Mouse (Mus musculus): Measurements from ENCODE around the gene D10Wsu102e.
"Not testable (repeated sequence)": the region's sequence is repeated elsewhere in the genome, so short reads cannot be mapped to it uniquely, and the experiment has no call there.

Gene D10Wsu102e

DNA sequence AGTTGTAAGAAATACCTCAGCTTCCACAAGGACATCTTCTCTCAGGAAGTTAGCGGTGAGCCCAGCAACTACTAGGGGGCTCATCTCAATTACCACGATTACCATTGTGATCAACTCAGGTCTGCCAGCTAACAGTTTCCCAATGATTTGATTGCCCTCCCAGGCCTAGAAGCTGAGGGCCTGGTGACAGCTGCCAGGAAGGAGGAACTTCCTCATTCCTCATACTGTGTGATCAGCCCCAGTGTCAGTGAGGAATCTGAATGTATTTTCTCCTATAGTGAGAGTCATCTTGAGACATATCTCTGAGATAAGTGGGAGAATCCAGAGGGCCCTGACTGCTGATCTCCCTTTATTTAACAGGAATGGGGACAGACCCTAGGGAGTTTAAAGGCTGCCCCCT, 37.3 kb downstream of the D10Wsu102e start:
- no peak for DNase-seq

DNA sequence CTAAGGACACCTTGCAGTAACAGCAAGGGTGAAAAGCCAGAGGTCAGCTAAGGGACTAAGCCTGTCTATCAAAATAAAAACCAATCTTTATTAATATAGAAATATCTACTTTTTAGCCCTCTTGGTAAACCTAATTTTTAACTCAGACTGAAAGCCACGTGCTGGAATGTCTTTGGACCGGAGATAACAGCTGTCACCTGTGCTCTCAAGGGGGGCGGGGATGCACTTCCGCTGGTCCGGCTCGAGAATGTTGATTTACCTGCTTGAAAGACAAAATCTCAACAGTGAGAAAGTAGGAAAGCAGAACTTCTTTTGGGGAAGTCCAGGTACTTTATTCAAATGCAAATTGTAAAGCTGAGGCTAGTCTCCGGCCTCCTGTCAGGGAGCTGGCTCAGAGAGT, 40.9 kb downstream of the D10Wsu102e start:
- not testable (repeated sequence) for DNase-seq

DNA sequence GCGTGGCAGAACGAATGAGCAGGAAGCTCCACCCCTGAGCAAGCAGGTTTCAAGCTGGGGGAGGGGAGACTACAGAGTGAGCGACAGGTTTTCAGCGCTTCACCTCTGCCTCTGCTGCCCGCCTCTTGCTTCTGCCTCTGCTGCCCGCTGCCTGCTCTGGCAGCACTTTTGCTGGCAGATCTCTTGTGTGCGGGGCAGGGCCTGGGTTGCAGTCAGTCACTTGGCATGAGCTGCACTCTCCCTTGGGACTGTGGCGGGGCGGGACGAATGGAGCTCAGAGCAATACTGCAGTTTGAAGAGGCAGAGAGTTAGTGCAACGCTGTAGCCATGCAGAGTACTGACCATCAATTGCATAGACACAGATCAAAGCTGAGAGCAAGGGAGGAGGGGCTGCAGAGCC, 45.0 kb downstream of the D10Wsu102e start:
- peak; percentile 22 for DNase-seq

DNA sequence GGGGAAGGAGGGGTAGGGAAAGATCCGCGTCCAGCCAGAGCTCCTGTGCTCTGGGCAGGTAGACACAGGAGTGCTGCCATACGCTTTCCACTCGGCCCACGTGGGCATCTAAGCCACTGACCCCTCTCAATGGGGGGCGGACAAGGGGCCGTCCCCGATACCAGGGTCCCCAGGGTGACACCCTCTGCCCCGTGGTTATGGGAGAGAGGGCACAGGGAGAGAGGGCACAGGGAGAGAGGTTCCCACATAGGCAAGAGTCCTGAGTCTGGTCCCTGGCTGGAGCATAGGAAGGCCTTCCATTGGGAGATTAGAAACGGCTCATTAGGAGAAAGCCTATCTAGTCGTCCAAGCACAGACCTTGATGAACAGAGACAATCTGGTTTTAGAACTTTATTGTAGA, 45.7 kb downstream of the D10Wsu102e start:
- DNase-seq: no peak

DNA sequence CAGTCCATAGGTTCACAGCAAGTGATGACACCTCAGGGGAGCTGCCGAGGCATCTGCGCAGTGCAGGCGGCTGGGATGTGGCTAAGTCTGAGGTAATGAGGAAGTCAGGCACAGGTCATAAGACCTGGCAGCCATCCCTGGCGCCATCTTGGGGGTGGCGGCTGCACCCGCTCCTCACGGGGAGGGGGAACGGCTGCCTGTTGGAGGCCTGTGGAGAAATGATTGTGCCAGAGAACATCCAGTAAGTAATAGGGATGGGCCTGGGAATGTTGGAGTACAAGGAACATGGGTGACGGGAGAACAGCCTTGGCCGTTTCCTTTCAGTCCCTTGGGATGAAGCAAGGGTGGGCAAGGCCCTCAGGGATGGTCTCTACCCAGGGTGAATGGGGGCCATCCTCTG, 47.1 kb downstream of the D10Wsu102e start:
- DNase-seq: no peak

DNA sequence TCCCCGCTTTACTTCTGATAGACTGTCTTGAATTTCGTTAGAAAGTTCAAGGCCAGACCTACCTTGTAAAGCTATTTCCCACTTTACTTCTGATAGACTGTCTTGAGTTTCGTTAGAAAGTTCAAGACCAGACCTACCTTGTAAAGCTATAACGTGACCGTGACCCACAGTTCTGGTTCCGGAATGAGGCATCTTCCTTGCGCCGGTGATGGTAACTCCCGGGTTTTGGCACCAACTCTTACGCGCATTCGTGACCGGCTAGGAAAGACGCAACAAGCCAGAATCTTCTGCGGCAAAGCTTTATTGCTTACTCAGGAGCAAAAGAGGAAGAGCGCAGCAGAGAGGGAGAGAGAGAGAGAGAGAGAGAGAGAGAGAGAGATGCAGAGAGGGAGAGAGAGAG, 58.4 kb downstream of the D10Wsu102e start:
- DNase-seq: not testable (repeated sequence)

DNA sequence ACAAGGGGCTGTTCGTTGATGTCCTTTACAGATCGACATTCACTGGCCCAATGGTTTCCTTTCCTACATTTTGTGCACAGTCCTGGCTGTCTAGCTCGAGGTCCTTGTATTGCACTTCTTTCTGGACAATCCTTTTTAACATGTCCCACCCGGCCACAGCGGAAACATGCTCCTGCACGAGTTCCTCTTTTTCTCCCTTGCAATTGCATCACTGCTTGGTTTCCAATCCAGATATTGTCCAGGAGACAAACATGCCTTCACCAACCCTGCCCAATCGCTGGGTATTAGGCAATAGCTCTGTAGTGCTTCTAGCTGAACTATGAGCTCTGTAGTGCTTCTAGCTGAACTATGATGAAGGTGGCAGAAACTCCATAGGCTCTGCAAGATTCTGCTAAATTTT, 88.6 kb downstream of the D10Wsu102e start:
- no peak for DNase-seq

DNA sequence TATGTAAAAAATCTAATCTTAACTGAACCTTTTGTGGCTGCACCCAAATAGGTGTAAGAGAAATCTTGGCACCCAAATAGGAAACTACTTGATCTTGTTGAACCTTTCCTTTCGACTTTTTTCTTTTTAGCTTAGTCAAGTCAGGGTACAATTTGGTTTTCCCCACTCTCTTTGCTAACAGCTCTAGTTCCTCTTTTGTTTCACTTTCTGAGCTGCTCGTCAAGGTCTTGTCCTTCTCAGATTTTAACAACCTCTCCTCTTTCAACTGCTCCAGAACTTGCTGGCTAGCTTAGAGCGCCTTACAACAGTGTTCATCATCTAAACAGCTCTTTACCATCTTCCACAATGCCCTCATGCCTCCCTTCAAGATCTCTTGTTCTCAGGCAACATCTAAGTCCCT, 97.5 kb downstream of the D10Wsu102e start:
- DNase-seq: no peak

DNA sequence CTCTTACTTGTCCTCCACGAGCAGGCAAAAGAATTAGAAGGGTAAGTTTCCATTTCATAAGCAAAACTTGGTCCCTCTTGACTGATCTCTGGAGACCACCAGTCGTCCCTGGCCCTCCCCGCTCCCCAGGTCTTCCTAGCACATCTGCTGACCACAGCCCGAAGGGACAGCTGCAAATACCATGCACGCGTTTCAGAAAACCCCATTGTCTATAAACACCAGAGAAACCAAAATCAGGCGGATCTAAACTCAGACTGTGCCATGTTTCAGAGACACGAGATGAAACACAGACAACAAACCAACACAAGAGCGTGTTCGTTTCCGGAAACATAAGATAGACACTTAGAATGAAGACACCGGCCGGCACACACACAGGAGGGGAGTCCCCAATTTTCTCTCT, 115.2 kb downstream of the D10Wsu102e start:
- no peak for DNase-seq

DNA sequence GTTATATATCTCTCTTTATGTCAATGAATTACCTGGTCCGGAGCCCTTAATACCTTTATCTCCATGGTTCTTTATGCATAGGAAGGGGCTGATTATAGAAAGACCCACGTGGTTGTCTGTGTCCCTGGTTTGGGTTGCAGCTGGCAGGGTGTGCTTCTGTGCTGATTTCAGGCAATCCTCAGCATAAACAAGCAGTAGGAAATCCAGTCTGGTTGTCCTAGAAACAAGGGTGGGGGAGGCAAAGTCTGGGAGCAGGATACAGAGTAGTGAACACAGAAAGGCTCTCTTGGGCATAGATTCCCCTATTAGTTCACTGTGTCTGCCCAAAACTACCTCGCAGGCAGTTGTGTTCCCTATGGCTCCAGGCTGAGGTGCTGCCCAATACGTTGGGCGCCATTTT, 117.3 kb downstream of the D10Wsu102e start:
- DNase-seq: no peak

DNA sequence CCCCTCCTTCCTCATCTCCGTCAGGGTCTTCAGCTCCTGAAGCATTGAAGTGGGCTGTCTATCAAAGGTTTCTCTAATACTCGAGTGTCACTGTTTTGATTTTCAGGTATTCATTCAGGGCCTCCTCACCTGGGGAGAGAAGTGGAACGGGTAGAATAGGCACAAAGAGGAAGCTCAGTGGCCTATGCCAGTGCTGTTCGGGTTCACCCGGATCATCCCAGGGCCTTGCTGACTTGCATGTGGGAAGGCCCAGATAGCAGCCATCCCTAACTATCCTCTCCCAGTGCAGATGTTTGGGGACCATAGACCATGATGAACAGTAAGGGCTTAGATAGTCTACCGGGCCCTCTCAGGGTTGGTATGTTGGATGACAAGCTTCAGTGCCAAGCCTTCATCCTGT, 130.5 kb downstream of the D10Wsu102e start:
- DNase-seq: no peak

DNA sequence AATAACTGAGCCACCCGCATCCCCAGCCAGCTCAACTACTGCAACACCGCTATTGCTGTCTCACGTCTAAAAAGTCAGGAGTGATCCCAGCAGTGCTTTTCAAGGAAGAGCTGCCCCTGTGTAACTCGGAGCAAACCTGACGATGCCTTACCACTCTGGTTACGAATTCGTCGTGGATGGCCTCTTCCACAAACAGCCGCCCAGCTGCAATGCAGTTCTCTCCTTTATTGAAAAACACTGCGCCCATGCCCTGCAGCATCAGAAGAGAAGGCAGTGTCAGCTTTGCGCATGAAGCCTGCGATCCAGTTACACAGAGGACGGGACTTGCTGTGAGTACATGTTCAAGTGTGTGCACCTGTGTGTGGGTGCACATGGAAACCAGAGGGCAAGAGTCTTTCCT, 137.3 kb downstream of the D10Wsu102e start:
- DNase-seq: no peak

DNA sequence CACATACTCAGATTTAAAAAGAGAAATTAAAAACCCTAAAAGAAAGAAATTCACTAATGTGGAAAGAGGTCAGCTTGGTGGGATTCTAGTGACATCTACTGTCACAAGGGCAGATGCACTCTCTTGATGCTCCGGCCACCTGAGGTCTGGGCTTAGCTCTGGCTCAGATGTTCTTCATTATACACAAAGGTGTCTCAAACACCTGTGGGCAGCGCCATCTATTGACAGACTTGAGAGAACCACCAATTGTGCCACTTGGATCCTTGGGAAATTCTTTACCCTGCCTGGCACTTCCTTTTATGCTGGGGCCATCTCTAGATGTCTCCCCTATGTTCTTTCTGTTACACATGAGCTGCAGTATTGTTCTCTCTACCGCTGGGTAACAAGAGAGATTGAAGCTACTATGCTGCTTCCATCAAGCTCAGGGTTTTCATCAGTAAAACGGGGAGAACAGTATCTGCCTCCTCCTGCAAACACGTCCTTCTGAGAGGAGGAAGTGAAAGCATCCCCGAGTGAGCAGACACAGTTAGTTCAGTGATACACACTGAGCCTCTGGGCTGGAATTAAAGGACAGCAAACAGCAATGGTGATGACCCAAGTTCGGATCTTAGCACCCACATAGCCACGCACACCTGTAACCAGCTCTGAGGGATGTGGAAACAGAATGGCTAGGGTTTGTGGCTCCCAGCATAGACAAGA, 149.1 kb downstream of the D10Wsu102e start:
- DNase-seq: peak; percentile 62

DNA sequence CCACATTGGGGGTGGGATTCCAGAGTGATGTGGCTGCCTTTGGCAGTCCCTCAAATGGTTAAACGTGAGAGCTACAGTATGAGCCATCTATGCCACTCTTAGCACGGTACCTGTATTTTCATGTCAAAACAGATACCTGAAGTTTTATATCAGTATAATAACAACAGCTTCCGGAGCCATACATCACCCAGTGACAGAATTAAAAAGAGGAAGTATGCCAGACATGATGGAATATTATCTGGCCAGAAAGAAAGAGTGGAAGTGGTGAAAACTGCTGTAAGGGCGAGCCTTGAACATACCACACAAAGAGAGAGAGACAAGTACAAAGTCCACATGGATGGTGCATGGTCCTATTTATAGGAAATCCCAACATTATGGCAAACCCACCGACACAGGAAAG, 151.3 kb downstream of the D10Wsu102e start:
- no peak for DNase-seq

DNA sequence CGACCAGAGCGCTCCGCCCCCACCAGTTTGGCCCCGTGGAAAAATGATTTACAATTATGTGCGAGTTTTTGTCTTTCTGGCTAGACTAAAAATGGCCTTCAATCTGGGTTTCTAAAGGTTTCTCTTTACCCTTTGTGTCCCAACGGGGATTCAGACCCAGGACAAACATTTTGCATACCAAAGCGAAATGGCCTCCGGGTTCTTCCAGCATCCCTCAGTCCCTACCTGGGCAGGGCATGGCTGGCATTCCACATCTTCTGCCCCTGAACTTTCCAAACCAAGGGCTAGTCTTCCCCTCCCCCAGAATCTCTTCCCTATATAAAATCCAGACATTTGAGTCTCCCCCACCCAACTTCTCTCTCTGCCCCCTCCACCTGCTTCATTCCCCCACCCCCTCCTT, 153.7 kb downstream of the D10Wsu102e start:
- DNase-seq: no peak

DNA sequence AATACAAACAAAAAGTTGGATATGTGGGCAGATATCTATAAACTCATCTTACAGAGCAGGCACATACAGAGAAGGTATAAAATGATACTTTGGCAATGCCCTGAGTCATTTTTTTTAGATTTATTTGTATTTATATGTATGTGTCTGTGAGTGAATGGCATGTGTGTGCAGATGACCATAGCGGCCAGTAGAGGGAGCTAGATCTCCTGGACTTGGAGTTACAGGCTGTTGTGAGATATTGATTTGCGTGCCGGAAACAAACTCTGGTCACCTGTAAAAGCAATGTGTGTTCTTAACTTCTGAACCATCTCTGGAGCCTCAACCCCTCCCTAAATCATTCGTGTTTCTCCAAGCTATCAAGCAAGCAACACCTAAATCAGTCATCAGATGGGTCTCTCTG, 161.0 kb downstream of the D10Wsu102e start:
- no peak for DNase-seq

DNA sequence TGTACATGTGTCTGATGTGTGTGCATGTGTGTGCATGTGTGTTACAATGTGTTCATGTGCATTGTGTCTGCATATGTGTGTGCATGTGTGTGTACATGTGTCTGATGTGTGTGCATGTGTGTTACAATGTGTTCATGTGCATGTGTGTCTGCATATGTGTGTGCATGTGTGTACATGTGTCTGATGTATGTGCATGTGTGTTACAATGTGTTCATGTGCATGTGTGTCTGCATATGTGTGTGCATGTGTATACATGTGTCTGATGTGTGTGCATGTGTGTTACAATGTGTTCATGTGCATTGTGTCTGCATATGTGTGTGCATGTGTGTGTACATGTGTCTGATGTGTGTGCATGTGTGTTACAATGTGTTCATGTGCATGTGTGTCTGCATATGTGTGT, 164.2 kb downstream of the D10Wsu102e start:
- DNase-seq: not testable (repeated sequence)

DNA sequence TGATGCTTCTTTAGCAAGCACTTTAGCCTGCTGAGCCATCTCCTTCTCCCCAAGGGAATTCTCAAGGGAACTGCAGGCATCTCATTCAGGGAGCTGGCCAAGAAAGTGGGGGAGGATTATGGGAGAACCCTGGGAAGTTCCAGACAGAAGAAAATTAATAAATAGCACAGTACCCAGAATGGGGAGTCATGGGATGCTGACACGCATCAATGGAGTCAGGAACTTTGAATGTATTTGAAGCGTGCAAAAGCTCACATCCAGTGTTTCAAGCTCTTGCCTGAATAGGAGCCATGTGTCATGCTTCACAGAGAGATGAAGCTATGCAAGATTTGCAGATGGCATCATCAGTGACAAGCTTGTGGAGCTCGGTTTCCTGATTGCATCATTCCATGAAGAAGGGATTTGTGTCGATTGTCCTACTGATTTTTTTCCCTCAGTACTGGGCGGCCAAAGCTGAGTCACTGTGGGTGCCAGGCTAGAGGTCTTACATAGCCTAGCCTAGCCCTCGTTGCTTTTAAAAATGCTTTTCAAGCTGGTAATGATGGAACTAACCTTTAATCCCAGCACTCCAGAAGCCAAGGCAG, 170.5 kb downstream of the D10Wsu102e start:
- no peak for DNase-seq

DNA sequence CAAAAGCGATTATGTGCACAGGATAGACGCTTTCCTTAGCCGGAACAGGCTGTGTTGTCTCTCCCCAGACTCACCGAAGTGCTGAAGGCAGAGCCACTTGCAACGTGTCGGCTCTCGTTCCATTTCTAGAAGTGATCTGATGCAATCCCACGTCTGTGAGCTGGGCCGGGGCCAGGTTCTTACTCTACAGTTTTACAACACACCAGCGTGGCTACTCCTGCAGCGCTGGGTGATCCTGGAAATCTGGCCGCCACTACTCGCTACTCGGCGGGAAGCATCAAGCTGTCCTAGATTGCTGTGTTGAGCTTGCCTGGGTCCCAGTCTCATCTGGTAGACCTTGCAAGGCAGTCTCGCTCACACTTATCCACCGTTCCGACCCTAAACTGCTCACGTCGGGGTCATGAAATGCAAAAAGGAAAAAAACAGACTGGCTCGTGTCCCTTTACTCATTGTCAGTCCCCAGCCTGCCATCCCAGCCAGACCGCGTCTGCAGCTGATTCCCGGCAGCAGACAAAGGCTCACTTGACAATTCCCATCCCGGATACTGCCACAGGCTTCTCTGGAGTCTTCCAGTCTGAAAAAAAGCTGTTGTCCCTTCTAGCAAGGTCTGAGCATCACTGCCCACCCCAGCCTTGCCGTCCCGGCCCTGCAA, 173.4 kb downstream of the D10Wsu102e start:
- no peak for DNase-seq

DNA sequence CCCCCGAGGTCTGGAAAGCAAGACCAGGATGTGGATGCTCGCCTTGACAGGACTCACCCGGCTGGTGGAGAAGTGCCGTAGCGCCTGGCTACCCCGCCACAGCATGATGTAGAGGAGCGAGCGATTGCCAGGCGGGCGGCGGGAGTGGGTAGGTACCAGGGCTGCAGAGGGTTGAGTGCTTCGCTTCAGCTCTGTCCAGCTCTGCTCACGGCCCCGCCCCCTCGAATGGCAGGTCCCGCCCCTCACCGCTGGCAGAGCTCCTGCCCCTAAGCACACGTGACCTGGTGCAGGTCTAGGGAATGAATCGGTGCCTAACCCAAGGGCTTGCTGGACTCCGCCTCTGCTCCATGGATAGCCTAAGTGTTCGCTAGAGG, 173.9 kb downstream of the D10Wsu102e start, which contains the start of gene Aldh1l2:
Gene Aldh1l2 (minus strand): TSS at position 231 of the 374 bp plus-strand sequence.
- DNase-seq: peak; percentile 88

DNA sequence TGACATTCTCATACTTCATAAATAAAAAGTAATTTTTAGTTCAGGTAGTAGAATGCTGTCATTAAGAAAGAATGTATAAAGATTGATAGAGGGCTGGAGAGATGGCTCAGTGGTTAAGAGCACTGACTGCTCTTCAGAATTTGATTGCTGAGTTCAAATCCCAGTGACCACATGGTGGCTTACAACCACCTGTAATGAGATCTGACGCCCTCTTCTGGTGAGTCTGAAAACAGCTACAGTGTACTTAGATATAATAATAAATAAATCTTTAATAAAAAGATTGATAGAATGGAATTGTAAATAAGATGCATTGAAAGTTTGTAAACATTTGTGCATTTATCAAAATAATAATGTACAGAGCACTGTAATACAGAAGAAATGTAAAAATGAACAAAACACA, 176.4 kb downstream of the D10Wsu102e start:
- no peak for DNase-seq
